Mouse (Mus musculus) left cerebral cortex, adult 18-20 months (tissue): ENCODE data around the gene Sox10. TPM values are rescaled to one million over a fixed set of nuclear protein-coding genes. Genes with fewer than 3 reads are reported as not detected.
A peak's percentile ranks its signal among the peaks of the same experiment; 100 is the strongest.

ENCODE experiments used
- DNase-seq, 2 experiments: peaks; one replicate each; pipeline ENCODE4 v3.0.0; 2021 to 2022; ENCODE audit warnings: low spot score in 2 of 2, mixed read lengths in 1 of 2
- total RNA-seq, 2 experiments: library from RNA; stranded (reverse); gene quantifications; 2 replicates each; pipeline ENCODE4 v1.2.3; 2021

Sox10 gene
- total RNA-seq, 2 experiments from 2014 or later: 19.6 to 26.1 TPM

DNA sequence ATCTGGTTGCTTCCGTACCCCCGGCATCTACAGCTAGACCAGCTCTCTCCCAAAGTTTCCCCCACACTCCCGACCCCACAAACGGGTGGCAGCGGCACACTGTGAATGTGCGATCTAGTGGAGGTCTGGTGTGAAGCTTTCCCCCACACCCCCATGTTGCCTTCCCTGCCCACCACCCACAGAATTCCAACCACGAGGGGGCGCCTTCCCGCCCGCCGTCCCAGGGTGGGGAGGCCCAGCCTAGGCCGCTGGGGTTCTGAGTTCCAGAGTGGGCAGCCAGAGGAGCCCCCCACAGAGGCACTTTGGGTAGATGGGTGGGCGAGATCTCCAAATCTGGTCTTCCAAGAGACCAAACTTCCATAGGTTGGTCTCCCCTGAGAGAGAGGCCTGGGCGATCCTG lies 2.2 kb downstream of the Sox10 start:
- no peak for DNase-seq

DNA sequence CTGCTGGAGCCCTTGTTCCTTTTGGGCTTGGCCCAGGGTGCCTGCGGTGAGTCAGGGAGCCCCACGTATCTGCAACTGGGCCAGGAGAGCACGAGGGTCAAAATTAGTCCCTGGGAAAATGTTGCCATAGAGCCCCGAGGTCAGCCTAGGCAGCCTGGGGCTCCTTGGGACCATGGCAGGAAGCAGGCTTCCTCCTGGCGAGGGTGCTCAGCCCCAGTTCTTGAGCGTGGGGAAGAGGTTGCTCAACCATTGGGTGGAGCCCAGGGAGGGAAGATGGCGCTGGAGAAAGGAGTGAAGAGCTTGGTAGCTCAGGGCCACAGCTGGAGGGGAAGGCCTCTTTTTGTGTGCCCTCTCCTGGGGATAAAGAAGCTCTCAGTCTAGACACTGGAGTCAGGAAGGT lies 2.7 kb downstream of the Sox10 start:
- no peak for DNase-seq

- no peak for DNase-seq
Measured at GRCm38 (mm10) chr15:79155572-79155971, 9.5 kb downstream of the Sox10 start.

DNA sequence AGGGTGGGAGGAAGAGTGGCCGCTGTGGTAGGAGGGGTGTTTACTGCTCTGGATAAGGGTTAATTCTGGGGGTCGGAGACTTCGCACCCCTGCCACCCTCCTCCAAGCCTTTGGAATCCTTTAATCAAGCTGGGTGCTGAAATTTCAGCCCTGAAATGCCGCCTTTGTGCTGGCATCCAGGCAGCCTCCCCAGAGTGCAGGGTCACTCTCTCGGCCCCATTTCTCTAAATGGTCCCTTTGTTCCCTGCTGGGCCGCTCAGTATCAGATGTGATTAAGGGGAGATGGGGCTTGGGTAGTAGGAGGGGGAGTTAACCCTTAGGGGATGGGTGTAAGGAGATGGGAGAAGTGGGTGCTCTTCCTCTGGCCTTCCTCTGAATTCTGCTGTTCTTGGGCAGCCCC lies 12.3 kb downstream of the Sox10 start:
- DNase-seq: no peak

DNA sequence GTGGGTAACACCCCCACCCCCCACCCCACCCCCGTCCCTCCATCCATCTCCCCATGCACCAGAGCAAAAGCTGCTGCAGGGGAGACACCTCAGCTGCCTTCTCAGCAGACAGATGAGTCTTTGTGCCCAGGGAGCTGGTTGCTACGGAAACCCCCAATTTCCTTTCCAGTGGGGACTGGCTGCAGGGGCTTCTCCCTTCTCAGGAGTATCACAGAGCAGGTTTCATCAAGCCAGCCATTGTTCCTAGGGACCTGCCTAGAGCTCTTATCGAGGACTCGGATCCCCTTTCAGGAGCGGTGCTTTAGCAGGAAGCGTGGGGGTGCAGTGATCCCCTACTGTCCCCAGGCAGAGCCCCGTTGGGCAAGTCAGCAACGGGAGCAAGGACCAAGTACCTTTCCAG lies 13.2 kb downstream of the Sox10 start:
- no peak for DNase-seq

- DNase-seq: peak; percentile 77 to 89
Measured at GRCm38 (mm10) chr15:79148533-79148932, 16.5 kb downstream of the Sox10 start.

DNA sequence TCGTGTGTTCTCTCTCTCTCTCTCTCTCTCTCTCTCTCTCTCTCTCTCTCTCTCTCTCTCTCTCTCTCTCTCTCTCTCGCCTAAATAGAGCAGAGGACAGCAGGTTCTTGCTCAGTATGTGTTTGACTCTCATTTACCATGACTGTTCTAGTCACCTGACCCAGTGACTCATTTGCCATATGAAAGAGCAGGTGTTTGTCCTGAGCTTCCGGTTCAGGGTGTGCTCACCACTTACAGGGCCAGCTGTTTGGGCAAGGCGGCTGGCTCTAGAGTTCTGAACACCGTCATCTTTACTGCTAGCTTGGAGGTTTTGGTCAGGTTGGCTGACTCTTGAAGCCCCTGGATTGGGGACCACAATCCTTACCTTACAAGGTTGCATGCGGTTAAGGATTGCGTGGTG lies 19.5 kb downstream of the Sox10 start:
- DNase-seq: no peak

GRCm38 (mm10) chr15:79144021-79144420 lies 21.0 kb downstream of the Sox10 start:
- no peak for DNase-seq

DNA sequence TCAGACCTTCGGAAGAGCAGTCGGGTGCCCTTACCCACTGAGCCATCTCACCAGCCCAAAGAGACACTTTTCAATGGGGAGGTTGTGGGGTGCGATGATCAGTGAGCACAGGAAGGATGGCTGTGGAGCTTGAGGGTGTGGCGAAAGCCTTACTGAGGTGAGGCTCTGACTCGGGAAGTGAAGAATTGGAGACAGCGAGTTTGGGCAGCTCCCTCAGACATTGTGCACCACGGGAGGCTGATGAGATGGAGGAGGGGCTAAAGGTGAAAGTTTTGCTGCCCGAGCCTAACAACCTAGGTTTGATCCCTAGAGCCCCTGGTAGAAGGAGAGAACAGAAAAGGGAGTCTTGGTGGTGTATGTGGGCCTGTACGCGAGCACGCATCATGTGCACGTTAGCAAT lies 21.7 kb downstream of the Sox10 start:
- DNase-seq: no peak

GRCm38 (mm10) chr15:79141566-79141917 lies 23.5 kb downstream of the Sox10 start:
- DNase-seq: no peak

GRCm38 (mm10) chr15:79140866-79141565 lies 24.0 kb downstream of the Sox10 start, which contains the start of the genes Polr2f and 1700088E04Rik:
Gene Polr2f, plus strand, starts transcription at chr15:79141009.
Gene 1700088E04Rik, minus strand, starts transcription at chr15:79141253.
- peak; percentile 96 for DNase-seq

DNA sequence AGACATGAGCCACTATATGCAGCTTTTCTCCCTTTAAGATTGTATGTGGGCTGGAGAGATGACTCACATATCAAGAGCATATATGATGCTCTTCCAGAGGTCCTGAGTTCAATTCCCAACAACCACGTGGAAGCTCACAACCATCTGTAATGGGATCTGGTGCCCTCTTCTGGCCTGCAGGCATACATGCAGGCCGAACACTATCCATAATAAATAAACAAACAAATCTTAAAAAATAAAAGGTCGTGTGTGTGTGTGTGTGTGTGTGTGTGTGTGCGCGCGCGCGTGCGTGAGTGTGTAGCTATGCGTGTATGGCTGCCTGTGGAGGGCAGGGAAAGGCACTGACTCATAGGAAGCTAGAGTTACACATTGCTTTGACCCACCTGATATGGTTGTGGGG lies 25.4 kb downstream of the Sox10 start:
- DNase-seq: no peak

- no peak for DNase-seq
Measured at GRCm38 (mm10) chr15:79135783-79136575, 29.1 kb downstream of the Sox10 start.

DNA sequence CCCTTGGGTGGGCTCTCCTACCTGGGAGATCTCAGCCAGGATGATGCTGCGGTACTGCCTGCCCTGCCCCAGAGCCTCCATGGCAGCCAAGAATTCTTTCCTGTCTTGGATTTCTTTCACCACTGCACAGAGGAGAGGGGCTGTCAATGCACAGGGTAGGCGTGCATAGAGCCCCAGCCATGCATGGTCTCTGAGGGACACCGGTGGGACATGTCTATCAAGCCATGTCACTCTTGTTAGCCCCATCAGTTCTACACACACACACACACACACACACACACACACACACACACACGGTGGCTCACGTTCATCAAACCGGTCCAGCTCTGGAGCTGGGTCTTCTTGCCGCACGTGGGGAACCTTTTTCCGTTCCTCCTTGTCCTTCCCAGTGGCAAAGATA lies 29.7 kb downstream of the Sox10 start:
- no peak for DNase-seq

DNA sequence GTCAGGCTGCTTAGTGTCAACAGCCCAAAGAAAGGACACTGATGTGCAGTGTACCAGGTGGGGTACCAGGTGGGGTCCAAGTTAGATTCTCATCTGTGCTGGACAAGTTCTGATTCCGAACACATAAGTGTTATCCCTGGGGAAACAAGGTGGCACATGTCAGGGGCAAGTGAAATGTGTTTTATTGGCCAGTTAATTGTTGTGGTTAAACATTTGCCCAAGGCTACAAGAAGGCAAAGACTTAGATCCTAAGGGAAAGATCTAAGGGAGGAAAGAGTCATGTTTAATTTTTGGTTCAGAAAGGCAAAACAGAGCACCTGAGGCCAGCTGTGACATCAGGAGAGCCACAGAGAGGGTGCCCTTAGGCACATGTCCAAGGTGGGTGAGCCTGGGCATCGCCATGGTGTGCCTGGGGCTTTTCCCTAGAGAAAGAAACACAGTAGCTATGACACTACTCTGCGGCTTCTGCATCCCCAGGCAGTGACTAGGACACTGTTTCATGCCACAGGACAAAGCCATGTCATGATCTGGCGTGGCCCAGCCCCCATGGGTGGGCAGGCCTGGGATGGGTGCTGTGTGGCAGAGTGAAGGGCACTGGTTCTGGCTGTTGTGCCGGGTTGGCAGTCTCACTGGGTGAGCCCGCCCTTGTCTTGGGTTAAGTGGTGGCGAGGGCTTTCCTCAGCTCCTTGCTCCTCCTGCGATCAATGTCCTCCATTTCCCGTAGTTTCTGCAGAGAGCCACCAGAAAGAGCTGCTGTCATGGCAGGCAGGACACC lies 30.4 kb downstream of the Sox10 start:
- DNase-seq: no peak

DNA sequence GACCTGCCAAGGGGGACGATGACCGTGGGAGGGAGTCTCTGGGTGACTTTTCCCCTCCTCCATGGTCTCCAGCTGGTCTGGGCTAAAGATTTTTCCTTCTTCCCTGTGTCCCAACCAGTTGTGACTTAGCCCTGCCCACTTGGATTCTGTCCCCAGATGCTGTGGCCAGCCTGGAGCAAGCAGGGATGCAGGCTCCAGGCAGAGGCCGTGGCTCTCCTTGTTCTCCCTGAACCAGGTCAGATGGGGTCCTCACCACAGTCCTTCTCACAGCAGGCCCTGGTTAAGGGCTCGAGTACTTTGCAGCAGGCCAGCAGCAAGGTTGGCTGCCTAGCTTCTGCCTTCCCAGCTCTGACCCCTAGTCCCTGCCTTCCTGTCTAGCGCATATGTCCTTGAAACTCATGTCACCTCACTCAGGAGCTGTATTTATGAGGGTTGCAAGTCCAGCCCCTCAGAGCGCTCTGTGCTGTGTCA lies 31.8 kb downstream of the Sox10 start:
- no peak for DNase-seq

DNA sequence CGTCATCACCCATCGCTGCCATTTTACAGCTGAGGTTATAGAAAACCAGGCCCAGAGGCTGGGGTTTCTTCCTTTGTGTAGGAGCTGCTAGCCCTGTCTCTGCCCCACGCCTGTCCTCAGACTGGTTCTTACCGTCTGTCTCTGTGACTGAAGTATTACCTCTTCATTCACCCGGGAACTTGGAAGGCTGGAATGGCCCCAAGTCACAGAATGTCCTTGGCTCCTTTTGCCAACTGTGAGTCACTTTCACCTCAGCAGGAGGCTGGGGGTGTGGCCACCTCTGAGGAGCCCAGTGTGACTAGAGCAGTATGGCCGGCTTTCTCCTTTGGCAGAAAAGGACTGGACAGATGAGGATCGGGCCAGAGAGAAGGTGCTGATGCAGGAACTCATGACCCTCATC lies 33.6 kb downstream of the Sox10 start:
- no peak for DNase-seq

- no peak for DNase-seq
Measured at GRCm38 (mm10) chr15:79130782-79131181, 34.3 kb downstream of the Sox10 start.

DNA sequence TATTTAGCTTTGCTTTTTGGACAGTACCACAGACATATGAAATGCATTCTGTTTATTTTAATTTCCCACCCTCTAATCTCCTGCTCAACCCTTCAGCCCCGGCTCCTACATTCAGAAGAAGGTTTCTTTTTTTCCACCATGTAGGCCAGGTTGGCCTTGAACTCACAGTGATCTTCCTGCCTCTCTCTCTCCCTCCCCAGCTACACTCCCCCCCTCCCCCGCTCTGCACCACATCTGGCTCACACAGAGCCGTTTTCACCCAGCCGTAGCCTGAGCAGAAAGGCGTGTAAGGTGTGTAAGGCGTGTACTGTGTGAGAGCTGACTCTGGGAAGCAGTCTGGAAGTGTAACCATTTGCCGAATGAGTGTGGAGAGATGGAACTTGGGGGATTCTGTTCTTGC lies 35.7 kb downstream of the Sox10 start:
- DNase-seq: no peak

GRCm38 (mm10) chr15:79128208-79128607 lies 36.8 kb downstream of the Sox10 start:
- no peak for DNase-seq

- no peak for DNase-seq
Measured at GRCm38 (mm10) chr15:79127101-79127500, 37.9 kb downstream of the Sox10 start.
